Mouse (Mus musculus): ENCODE measurements around the gene Prkcg. TPM values are rescaled to one million over a fixed set of nuclear protein-coding genes. Genes with fewer than 3 reads are reported as not detected.

Gene Prkcg
- total RNA-seq, 2 experiments from 2014 or later: 5.7 to 8.5 TPM

DNA sequence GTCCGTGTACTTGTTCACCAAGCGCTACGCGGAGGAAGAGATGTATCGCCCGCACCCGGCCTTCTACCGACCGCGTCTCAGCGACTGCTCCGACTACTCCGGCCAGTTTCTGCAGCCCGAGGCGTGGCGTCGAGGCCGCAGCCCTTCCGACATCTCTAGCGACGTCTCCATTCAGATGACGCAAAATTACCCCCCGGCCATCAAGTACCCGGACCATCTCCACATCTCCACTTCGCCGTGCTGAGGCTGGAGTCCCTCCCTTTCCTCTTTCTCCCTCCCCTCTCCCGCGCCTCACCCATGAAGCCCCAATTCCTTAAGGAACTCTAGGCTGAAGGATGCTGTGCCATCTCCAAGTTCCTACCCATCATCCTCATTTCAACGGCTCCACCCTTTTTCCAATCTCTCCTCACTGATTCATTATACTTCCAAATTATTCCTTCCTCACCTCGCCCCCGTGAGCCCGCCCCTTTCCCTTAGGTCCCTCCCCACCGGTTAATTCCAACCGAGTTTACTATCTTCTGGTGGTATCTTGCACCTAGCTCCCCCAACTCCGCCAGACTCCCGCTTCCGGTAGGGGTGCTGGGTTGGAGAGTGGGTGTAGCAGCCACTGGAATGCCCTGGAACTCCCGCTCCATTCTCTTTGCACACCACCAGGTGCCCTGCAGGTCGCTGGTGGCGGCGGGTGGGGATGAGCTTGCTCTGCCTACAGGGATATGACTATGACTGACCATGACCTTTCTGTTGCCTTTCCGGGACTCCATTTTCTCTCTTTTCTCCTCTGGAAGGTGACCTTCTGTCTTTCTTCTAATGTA is 77.9 kb downstream of the Prkcg start:
- DNase-seq: peak; percentile 6

DNA sequence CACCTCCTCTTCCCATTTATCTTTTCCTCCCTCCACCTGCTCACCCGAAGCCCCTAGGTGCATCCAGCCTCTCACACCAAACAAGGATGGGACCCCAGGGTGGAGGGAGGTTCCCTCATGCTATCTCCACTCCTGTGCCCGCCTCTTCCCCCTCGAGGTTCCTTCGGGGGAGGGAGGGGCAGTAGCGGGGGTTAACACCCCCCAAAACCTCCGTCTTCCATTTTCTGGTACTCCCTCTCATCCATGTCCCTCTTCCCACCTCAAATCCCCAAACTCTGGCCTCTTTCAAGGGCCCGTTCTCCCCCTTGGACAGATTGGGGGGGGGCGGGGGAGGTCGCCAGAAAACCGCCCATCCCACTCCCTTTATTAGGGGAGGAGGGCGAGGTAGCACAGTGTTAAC is 78.6 kb downstream of the Prkcg start:
- DNase-seq: no peak

DNA sequence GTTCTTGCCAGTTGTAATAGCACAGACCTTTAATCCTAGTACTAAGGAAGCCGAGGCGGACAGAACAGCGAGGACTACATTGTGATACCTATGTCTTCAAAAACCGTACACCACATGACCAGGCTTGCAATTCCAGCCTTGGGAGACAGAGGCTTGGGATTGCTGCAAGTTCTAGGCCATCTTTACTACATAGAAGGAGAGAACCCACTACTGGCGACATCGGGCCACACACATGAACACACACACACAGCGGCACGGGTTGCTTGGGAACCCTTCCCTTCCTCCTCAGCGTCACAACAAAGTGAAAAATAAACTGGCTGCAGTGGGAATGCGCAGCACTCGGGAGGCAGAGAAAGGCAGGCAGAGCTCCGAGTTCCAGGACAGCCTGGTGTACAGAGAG is 79.3 kb downstream of the Prkcg start:
- no peak for DNase-seq

DNA sequence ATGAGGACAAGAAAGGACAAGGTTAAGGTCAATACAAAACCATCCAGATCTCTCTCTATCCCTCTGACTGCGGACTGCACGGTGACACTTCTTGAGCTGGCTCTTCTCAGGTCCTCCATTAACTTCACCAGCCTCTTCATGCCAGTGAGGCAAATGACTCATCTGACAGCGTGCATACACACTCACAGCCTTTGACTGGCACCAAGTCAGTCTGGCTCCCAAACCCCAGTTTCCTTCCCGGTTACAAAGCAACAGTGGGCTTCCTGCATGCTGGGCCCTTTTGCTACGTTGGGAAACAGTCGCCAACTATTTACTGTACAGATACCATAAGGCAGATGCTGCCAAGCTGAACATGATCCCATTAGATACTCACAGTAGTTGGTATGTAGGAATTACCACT is 80.2 kb downstream of the Prkcg start:
- DNase-seq: no peak

DNA sequence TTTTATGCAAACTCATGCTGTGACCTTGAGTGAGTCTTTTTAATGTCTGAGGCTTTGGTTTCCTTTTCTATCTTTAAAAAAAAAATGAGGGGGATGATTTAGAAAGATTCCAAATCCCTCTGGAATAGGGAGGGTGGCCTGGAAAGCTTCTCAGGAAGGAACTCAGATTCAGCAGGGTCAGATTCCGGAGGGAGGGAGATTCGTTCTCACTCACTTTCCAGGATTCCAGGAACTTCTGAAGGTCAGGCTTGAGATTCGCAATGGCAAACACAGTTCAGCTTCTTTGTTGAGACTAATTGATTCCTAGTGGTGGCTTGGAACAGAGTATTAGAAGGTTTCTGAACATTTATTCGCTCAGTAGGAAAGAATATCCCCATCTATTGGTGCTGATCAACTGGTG is 81.4 kb downstream of the Prkcg start:
- DNase-seq: no peak

DNA sequence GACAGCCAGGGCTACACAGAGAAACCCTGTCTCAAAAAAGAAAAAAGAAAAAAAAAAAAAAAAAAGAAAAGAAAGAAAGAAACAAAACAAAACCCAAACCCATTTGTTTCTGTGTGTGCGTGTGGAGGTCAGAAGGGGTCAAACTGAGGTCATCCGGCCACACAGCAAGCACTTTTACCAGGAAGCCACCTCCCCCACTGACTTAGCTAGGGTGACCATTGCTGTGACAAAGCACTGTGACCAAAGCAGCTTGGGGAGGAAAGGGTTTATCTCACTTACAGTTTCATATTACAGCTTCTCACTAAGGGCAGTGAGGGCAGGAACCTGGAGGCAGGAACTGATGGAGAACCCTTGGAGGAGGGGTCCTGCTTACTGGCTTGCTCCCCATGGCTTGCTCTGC is 83.4 kb downstream of the Prkcg start:
- no peak for DNase-seq

DNA sequence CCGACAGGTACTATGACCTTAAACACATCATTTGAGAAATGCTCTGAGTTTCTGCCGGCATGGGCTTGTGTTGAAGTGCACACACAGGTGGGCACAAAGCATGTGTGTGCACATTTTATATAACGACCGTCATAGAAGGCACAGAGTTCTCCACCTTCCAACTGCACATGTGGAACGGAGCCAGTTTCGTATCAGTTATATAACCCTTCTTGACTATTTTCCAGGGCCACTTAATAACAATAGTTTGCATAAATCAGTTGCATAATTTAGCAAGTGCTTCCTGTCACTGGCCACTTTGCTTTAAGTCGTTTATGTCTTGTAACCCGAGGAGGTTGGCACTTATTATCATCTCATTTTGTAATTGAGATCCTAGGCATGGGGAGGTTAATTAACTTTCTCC is 84.8 kb downstream of the Prkcg start:
- no peak for DNase-seq

DNA sequence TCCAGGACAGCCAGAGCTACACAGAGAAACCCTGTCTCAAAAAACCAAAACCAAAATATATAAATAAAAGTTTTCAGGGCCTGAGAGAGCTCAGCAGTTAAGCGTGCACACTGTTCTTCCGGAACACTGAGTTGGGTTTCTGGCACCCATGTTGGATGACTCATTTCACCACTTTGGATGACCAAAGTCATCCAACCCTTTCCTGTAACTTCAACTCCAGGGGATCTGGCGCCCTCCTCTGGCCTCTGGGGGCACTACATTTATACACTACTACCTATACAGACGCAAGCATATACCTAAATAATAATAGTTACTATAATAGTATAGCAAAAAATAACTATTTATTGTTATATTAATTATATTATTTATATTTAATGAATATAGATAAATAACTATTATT is 87.9 kb downstream of the Prkcg start:
- DNase-seq: peak; percentile 80

Other genes starting within 250 kb of the Prkcg start
- not detected for gene AU018091, start 120.0 kb upstream of the Prkcg start, total RNA-seq (2021)
- gene Nlrp12, start 39.4 kb upstream of the Prkcg start, total RNA-seq (2021): under 1 TPM; 0.07 TPM
- gene Myadm, start 99 bp upstream of the Prkcg start, total RNA-seq (2021): 100 to 1,000 TPM; 299 to 315 TPM
- 1 to 10 TPM; 6.9 to 7.4 TPM for gene Cacng7, start 43.8 kb downstream of the Prkcg start, total RNA-seq (2021)
- under 1 TPM in 1 of 2 experiments, not detected in 1; 0.18 TPM for gene Cacng8, start 101.5 kb downstream of the Prkcg start, total RNA-seq (2021)
- 1 to 10 TPM; 7.9 to 9.0 TPM for gene Cacng6, start 135.0 kb downstream of the Prkcg start, total RNA-seq (2021)
- not detected for gene Tarm1, start 213.4 kb downstream of the Prkcg start, total RNA-seq (2021)